Mouse (Mus musculus) brain, embryonic 14.5 days (tissue): ENCODE measurements around the gene Cd3eap.

ENCODE experiments used
- CTCF ChIP-seq: fragments of 200-500 bp; IDR thresholded peaks from 2 replicates; pipeline ENCODE4 v1.5.1; 2012; ENCODE audit warnings: inconsistent platforms, mild to moderate bottlenecking, moderate library complexity, borderline replicate concordance; ENCODE audit not compliant: insufficient read depth, insufficient read length; ENCODE audit errors: extremely low read depth
- POLR2A ChIP-seq: fragments of 200-500 bp; IDR thresholded peaks from 2 replicates; pipeline ENCODE4 v1.6.1; 2012; ENCODE audit warnings: mild to moderate bottlenecking, inconsistent platforms, borderline replicate concordance; ENCODE audit not compliant: poor library complexity, insufficient read depth, insufficient read length, severe bottlenecking; ENCODE audit errors: extremely low read depth

- no peak for TF ChIP-seq CTCF
- TF ChIP-seq POLR2A, result no peak
These were observed 43.3 kb upstream of the Cd3eap start for GRCm38 (mm10) chr7:19402535-19403112.
